Mouse (Mus musculus) R1 (cell line): Measurements from ENCODE around the gene Syn3.
A peak's percentile ranks its signal among the peaks of the same experiment; 100 is the strongest.
"Not testable (repeated sequence)": the region's sequence is repeated elsewhere in the genome, so short reads cannot be mapped to it uniquely, and the experiment has no call there.

ENCODE experiments used
- DNase-seq: peaks from one replicate; pipeline ENCODE4 v3.0.0-alpha.2; 2018; ENCODE audit warnings: low read depth, low spot score

Gene Syn3

DNA sequence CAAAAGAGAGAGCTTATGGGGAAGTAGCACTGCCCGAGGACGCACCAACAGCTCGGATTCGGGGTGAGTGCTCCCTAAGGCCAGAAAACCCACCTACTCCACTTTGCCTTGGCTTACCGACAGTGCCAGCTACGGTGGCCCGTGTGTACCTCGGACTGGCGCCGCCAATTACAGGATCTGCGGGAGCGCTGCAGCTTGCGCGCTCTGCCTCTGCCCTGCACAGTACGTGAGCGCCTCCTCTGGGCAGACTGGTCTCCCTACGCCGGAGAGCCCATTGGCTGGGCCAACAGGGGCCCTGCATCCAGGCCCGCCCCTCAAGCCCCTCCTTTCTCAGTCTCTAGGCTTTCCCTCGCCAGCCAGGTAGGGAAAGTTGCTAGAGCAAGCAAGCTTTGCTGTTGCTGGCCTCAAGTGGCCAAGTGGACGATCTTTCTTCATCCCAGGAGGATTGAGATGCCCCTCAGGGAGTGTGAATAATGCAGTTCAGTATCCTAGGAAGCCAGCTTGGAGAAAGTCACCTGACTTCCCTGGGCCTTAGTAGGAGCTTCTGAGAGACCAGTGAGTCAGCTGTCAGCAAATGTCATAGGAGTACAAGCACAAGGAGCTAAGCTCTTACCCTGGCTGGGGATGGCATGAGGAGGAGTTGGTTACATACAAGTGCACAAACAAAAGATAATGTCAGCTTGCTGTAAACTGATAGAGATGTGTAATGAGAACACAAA, at the start of gene Syn3:
TSS of gene Syn3 (minus strand) at position 224 of the 719 bp plus-strand sequence.
- peak; percentile 94 for DNase-seq

DNA sequence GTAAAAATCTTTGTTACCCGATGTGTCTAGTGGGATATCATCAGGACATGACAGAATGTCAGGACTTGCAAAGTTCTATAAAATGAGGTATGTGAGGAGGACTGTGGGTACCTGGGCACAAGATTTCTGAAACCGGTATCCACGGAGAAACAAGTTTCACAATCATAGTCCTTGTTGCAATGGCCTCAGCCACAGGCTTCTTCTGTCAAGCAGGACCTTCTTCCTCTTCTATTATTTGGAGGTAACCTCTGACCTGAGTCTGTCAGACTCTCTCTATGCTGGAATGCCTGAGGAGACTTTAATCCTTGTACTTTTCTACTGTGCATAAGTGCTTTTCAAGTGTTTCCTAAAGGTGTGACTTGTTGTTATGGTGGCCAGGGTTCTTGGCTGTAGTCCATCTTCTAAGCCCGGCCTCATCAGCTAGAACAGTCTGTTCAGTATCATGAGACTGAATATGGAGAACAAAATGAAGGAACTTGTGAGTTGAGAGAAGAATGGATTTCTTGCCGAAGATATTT, 27.7 kb upstream of the Syn3 start:
- not testable (repeated sequence) for DNase-seq

DNA sequence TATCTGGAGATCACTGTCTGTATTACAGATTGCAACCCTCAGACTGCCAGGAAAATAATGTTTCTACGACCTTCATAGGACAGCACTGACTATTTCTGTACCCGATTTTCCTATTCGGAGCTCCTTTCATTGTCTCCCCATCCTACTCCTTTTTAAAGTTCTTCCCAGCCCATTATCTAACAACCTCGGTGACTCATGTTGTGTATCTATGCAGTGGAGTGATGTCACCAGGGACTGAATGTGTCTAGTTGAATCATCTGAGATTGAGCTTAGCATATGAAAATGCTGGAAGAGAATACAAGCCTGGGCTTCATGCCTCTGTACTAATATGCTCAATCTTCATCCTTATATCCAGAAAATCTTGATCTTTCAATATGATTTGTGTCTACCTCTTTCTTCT, 15.1 kb upstream of the Syn3 start:
- DNase-seq = no peak

DNA sequence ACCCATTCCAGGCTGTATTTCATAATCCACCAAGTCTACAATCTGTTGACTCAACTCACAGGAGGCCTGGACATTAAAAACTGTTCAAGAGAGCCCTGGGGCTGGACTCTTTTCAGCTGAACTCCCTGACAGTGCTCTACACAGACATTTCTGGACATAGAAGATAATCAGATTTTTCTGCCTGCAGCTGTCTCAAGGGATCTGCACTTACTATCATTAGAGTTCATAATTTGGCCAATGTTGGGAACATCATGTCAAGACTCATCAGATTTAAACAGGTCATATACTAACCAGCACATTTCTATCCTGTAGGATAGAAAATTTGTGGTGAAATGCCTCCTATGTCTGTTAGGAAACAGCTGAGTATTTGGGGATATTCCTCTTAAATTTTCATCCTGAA, 12.2 kb upstream of the Syn3 start:
- no peak for DNase-seq

DNA sequence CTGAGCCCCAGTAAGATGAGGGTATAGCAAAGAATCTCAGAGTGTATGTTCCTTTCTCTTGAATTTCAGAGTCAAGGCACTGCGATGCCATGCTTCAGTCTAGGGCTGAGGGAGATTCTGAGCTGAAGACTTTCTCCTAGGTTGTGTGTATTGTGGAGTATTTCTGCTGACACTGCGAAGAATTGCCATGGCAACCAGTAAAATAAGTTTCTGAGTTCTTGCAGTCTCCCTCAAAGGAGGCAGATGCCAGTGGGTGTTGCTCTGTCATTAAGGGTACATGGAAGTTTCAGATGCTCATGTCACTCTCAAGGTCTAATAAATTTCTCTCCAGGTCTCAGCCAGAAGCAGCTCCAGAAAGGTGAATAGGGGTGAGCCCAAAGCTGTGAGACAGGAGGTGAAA, 3.4 kb upstream of the Syn3 start:
- no peak for DNase-seq

DNA sequence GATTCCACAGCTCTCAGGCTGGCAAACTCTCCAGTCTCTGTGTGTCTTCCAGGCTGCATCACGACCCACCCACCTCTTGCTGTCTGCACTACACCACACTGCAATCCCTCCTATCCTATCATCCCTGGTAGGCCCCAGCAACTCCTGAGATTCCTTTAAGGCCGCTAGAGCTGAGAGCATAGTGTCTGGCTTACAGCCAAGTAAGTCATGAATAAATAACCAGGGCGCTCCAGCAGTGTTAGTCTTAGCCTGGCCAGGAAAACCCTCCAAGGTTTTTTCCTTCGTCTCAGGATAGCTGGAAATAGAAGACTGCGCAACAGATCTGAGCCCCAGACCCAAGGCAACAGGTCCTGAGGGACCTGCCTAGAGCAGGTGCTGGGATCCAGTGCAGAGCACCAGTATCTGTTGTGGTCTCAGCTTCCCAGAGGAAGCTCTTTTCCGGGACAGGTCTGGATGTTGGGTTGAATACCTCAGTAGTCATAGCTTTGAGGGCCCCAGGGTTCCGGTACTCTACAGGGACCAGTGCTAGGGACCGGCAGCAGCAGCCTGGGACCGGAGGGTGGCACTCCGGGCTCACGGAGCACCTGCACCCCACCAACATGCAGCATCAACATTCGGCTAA, 534 bp downstream of the Syn3 start:
- DNase-seq = peak; percentile 62

DNA sequence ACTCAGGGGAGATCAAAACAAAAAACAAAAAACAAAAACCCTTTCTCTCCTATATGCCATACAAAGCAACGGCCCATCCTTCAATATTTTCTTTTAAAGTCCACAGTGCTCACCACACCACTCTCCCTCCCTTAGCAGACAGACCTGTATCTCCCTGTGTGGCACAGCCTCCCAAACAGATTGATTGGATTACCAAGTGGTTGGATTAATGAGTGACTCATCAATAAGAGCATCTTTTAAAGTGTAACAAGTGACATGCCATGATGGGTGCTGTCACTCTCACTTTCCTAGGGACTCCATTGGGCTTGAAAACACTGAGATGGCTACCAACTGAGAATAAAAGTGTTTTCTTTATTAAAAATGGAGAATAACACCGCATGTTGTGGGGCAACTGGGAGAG, 2.8 kb downstream of the Syn3 start:
- no peak for DNase-seq

DNA sequence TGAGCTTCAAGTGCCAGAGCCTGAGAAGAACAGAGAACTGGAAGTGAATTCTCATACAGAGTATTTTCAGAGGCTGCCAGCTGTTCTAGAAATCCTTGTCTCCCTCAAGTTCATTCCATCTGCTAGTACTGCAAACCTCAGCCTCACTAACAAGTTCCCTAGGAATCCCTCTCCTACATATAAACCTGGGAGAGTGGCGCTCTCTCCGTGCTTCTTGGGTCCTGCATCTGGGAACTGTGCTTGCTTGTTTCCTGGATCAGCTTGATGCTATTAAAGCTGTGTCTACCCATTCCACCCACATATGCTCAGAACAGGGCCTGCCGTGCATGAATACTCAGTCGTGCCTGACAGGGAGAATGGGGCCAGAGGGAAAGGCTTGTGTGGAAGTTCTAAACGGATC, 5.6 kb downstream of the Syn3 start:
- DNase-seq = no peak

DNA sequence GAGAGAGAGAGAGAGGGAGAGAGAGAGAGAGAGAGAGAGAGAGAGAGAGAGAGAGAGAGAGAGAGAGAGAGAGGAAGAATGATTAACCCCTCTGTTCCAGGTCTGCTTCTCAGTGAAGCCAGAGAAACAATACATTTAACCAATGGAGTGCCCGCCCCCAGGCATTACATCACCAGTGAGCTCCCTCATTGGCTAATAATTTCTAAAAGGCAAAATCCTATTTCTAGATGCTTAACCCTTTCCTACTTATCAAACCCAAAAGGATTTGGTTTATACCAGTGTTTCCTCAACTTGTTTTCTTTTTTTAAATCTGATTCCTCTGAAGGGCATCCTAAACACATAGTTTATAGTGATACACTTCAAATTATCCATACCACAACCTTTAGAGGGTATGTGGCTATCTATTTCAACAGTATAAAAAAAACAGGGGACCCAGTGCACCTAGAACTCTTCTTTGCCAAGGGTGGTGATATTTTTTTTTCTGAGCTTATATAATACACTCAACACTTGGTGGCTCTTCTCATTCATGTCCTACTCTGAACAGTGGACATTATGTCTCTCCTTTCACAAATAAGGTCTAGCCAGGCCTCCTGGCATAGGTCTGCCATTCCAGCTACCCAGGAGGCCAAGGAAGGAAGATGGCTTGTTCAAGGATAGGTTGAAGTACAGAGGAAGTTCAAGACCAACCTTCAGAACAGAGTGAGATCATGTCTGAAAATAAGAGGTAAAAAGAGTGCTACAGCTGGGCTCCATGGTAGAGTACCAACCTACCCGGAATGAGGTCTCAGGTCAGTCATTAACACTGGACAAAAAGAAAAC, 6.4 kb downstream of the Syn3 start:
- DNase-seq = no peak

DNA sequence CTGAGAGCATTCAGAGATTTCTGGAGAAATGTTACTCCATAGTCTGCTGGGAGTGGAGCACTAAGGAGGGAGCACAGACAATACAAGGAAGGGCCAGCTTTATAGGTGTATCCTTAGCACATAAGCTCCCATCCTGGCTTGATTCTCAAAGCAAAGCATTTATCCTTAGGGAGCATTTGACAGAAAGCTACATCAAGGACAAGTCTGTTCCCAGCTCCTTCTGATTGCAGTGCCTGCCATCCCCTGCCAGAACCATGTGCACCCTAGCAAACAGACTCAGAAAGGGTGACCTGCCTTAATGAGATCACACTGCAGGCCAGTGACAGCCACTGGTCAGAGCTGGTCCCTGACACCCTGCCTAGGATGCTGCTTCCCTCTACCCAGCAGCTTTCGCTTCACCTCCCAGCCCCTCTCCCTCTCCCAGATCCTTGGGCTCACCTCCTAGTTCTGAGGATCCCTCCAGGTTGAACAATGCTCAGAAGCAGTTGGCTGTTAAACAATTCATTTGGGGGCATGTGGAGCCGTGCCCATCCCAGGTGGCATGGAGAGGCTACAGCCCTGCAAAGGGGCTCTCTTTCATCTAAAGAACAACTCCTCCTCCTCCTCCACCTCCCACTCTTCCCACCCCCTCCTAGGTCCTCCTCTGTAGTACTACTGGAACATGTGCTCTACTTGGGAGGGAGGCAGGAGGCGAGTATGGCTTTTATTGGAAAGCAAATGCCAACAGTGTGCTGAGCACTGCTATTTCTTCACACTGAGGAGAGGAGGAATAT, 7.2 kb downstream of the Syn3 start:
- DNase-seq = no peak

DNA sequence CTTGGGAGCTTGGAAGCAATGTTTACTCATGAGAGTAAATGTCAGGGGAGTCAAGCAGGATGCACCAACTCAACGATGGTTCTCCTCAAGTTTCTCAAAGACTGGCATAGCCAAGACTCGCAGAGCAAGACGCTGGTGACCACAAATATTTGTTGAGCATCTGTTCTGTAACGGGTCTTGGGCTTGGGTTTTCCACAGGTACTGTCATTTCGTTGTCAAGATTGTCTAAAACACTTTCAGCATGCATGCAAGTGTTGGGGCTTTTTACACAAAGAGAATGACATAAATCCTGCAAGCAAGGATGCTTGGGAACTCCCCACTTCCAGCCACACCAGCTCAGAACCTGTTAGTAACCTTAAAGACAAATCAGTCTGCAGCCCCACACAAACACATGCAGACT, 10.2 kb downstream of the Syn3 start:
- no peak for DNase-seq

DNA sequence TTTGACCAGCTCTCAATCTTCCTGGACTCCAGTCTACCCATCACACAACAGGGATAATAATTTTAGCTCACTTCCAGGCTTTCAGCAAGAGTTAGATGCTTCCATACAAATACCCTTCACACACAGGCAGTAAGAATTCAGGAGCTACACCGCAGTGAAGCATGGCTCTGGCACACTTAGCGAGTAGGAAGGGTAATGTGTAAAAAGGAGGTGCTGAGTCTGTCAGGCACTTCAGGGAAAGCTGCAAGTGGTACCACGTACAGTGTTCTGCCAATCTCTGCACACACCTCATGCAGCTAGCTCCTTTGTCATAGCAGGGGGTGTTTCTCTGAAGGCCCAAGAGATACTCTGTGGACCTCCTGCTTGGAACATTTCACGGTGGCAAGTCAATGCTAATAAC, 12.7 kb downstream of the Syn3 start:
- no peak for DNase-seq

DNA sequence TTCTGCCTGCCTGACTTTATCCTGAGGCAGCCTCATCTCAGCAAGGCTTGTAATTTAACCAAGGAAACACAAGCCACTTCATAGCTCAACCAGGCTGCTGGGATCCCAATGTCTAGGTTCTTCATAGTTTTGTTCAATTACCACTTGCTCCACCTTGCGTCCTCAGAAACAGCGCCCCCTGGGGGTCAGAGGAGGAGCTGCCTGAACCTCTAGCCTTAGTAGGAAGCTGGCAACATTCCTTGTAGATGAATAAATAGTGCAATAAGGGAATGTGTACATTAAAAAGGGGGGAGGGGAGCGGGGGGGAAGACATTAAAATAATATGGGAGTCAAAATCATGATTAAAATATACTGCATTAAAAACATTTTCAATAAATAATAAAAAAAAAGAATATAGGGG, 14.7 kb downstream of the Syn3 start:
- peak; percentile 69 for DNase-seq

DNA sequence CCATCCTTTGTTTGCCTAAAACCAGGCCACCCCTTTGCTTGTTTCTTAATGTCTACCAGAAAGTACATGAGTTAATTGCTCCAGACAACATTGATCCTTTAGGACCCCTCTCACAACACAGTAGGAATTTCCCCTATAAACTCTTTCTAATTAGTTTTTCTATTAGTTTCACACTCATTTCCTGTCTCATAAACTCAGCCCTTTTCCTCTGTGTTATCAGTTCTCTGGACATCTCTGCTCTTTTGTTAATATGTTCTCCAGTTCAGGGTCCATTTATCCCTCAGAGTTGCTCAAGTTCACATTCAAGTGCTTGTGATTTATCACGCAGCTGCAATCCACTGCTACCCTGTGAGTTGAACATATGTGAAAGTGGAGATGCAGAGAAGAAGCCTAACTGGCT, 16.2 kb downstream of the Syn3 start:
- no peak for DNase-seq

DNA sequence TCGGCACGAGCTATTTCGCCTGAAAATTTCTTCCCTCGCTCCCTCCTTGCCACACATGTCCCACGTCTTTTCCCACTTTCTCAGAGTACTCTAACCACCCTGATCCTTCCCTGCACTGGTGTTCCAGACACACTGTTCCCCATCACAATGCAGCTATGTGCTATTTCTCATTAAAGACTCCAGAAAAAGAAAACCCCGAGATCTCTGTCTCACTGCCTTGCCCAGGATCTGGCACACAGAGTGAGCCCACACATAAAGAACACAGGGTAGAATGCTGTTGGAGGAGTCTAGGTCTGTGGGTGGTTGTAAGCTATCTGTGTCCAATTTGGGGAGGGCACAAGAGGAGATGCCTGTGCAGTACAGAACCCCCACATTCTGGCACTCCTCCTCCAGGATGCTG, 18.0 kb downstream of the Syn3 start:
- DNase-seq = no peak

DNA sequence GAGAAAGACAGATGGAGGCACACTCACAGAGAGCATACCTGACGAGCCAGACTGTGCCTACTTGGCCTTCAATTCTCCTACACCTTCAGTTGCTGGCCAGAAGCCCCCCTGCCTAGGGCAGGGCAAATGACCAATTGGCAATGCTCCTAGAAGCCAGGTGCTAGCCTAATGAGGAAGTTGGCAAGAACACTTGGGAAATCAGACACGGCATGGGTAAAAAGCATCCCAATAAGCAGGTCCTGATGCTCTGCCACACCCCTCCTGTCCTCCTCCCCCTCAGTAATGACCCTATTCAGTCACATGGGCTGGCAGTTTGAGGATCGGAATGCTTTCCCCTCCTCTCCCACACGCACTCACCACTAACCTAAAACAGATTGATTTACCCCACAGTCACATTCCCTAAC, 19.0 kb downstream of the Syn3 start:
- no peak for DNase-seq

DNA sequence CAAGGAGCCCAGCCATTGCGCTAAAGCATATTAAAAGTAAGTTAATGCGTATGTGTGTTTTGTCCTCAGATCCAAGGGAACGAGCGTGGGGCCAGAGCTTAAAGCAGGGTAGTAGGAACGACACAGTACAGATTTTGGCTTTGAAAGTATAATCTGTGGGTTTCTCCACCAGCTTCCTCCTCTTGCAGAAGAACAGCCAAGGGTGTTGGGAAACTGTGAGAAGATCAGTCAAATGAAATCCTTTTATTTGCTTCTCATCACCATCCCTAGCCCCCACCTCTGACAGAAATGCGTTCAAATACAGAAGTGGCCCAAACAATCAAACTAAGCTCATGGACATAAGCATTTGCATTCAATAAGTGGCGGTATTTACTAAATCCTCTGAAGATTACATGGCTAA, 22.0 kb downstream of the Syn3 start:
- no peak for DNase-seq

DNA sequence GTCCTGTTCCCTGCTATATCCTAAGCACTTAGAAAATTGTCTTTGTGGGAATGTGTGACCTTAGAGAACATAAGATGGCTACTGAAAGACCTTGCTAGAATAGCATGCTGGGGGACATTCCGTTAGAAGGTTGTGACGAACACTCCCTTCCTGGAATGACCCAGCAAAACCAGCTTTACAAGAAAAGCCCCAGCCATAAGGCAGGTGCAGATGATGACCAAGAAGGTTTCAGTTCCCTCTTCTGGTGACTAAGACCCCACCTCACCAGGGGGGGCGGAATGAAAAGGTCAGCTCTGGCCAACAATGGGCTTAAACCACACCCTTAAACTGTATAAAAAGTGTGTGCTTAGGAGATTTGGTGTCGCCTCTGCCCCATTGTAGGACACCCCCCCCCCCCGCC, 23.4 kb downstream of the Syn3 start:
- DNase-seq = peak; percentile 48

DNA sequence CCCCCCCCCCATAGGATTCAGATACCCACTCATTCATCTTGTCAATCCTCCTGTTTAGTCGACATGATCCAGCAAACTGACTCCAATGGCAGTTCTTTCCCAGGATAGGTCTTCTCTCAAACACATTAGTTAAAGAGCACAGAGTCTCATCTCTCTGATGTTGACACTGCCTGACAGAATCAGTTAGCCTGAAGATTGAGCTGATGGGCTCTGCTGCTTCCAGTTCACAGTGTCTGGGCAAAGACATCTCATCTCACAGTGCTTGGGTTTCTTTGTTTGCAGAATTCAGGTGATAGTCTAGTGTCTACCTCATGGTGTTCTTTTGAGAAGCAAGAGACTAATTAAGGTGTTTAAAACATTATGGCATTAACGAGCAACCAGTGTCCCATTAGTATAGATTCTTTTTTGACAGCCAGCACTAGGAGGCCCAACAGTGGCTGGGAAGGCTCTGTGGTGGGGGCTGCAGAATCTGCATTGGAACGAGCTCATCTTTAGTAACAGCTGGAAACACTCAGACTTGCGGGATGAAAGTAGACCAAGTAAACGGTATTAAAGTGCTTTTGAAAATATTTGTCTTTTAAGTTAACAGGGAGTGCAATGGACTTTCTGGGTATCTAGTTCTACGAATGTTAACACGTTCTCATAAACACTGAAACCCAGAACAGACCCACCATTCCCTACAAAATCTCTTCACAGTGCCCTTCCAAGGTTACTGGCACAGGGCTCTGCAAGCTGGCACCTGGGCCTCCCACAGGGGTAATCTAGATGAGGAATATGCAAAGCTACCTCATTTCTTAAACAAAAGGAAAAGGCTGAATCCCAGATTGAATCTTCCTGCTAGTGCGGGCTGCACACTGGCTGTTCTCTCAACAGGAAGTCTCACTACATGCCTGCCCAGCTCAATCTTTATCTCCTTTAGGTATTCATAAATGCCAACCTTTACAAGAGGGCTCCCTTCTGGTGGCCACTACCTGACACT, 24.2 kb downstream of the Syn3 start:
- DNase-seq = peak; percentile 16

DNA sequence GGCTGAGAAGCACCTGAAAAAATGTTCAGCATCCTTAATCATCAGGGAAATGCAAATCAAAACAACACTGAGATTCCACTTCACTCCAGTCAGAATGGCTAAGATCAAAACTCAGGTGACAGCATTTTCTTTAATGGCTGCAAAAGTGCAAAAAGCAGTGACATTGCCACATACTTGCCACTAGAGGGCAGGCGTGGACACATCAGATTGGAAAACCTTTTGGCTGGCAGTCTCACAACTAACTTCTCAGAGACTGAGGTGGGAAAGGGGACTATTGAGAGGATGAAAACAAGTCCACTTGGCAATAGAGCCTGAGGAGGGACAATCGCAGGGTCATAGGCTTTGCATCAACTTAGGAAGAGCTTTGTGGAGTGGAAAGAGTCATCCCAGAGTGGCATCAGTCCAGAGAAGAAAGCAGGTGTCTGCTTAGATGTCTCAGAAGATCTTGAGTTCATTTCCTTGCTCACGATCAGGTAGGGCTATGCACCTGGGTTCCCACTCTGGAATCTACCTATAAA, 25.0 kb downstream of the Syn3 start:
- DNase-seq = peak; percentile 73
